Mouse (Mus musculus) brain, embryonic 14.5 days (tissue): ENCODE results near the gene Tmem174.

Experiments used
- CTCF ChIP-seq: fragments of 200-500 bp; IDR thresholded peaks from 2 replicates; pipeline ENCODE4 v1.5.1; 2012; ENCODE audit warnings: inconsistent platforms, mild to moderate bottlenecking, moderate library complexity, borderline replicate concordance; ENCODE audit not compliant: insufficient read depth, insufficient read length; ENCODE audit errors: extremely low read depth
- POLR2A ChIP-seq: fragments of 200-500 bp; IDR thresholded peaks from 2 replicates; pipeline ENCODE4 v1.6.1; 2012; ENCODE audit warnings: mild to moderate bottlenecking, inconsistent platforms, borderline replicate concordance; ENCODE audit not compliant: poor library complexity, insufficient read depth, insufficient read length, severe bottlenecking; ENCODE audit errors: extremely low read depth

- TF ChIP-seq CTCF (no peak), POLR2A (no peak)
Observed at GRCm38 (mm10) chr13:98679230-98679629, 42.0 kb upstream of the Tmem174 start.
